Mouse (Mus musculus) intestine, postnatal 0 days (tissue): Measurements from ENCODE around the gene Kctd18. TPM values are rescaled to one million over a fixed set of nuclear protein-coding genes. Genes with fewer than 3 reads are reported as not detected.

Experiments
- ATAC-seq: fragments of 200-750 bp; cut with Nextera tagmentation; 2 replicates; pipeline ENCODE4 v1.8.0; 2017; ENCODE audit warnings: mild to moderate bottlenecking, moderate TSS enrichment, moderate library complexity
- H3K27ac ChIP-seq: fragments of 300-500 bp; sonication (generic); 2 replicates; pipeline ENCODE4 v1.5.1; 2014; ENCODE audit warnings: mild to moderate bottlenecking, low read depth, low read length, moderate library complexity
- H3K27me3 ChIP-seq: fragments of 300-500 bp; sonication (generic); replicated peaks from 2 replicates; pipeline ENCODE4 v1.6.1; 2014; ENCODE audit warnings: low read length, mixed read lengths; ENCODE audit not compliant: control insufficient read depth, insufficient read depth
- H3K36me3 ChIP-seq: fragments of 300-500 bp; sonication (generic); 2 replicates; pipeline ENCODE4 v1.6.1; 2014; ENCODE audit warnings: mild to moderate bottlenecking, moderate library complexity; ENCODE audit not compliant: control insufficient read depth, insufficient read depth
- H3K4me1 ChIP-seq: fragments of 300-500 bp; sonication (generic); replicated peaks from 2 replicates; pipeline ENCODE4 v1.6.1; 2014; ENCODE audit warnings: antibody characterized with exemption, low read length, mixed read lengths; ENCODE audit not compliant: control insufficient read depth, insufficient read depth
- H3K4me2 ChIP-seq: fragments of 300-500 bp; sonication (generic); replicated peaks from 2 replicates; pipeline ENCODE4 v1.6.1; 2014; ENCODE audit warnings: low read depth, mild to moderate bottlenecking, moderate library complexity
- H3K4me3 ChIP-seq: fragments of 300-500 bp; sonication (generic); 2 replicates; pipeline ENCODE4 v1.5.1; 2014; ENCODE audit warnings: low read depth, low read length
- H3K9ac ChIP-seq: fragments of 300-500 bp; sonication (generic); 2 replicates; pipeline ENCODE4 v1.6.1; 2014; ENCODE audit warnings: mild to moderate bottlenecking, low read depth, low read length
- H3K9me3 ChIP-seq: fragments of 300-500 bp; sonication (generic); 2 replicates; pipeline ENCODE4 v1.6.1; 2016; ENCODE audit warnings: mixed run types; ENCODE audit not compliant: control insufficient read depth
- CTCF ChIP-seq: sonication (generic); IDR thresholded peaks from 2 replicates; pipeline ENCODE4 v1.5.1; 2016; ENCODE audit warnings: low read depth, mild to moderate bottlenecking, control low read depth, antibody characterized with exemption, moderate library complexity
- WGBS: fragments of 180-500 bp; shearing (Covaris S2); extraction: QIAGEN DNeasy Blood & Tissue Kit; methylation state at CpG from one replicate; pipeline ENCODE4 v1.1.7; 2014; 5-methylcytosine and 5-hydroxymethylcytosine counted together
- polyA plus RNA-seq: library from polyadenylated mRNA; unstranded; fragments of >200 nt; fragmentation: Nextera tagmentation; extraction: Ambion mirVana; gene quantifications from 2 replicates; pipeline ENCODE4 v1.2.1, GENCODE M21; 2015

Gene Kctd18
- polyA plus RNA-seq, 1 experiment from 2014 or later: 6.5 TPM

DNA sequence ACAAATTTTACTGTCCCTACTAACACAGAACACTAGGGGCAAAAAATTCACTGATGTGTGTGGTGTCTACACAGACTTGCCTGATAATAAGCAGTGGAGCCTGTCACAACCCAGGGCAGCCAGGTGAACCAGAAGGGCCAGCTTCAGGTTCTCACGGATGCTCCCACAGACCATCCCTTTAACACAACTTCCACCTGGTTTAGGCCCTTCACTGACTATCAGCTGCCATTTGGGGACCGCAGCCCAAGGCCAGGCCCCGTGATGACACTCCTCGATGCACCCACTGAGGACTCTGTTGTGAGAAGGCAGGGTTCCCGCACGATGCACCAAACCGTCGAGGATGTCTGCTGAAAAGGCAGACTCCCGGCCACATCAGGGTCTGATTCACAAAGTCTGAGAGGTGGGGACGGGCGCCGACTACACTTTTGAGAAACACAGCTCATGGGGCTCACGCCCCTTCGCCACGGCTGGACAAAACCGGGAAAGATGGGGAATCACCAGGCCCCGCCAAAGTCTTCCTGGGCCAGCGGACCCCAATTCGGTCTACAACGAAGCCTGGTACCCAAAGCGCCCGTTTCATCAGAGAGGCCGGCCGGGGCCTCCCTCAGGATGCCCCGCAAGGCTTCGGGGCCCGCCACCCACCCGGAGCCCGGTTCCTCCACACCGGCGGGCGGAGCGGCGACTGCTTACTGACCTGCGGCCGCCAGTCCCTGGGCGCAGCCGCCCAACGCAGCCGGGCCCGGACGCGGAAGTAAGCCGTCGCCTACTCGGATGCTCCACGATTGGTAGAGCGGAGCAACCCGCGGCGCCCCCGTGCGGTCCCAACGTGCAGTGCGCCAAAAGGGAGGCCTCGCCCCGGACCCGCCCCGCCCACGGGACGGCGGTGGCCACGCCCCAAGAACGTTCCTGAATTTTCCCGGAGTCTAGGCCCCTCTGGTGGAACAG lies 49.2 kb downstream of the Kctd18 start:
- ATAC-seq: peak; percentile 98
- peak overlapping the region; percentile 80 for H3K4me2 ChIP-seq
- H3K9me3 ChIP-seq: no peaks in the 10 kb centered on the region
- TF ChIP-seq CTCF: peak; percentile 95
- WGBS: under 1% methylated on average over 65 of the region's 65 CpGs
- H3K27me3 ChIP-seq: no peaks in the 10 kb centered on the region
- no peaks in the 10 kb centered on the region for H3K4me1 ChIP-seq
- peak overlapping the region; percentile 74 for H3K27ac ChIP-seq
- H3K36me3 ChIP-seq: peaks cover 8% of the 10 kb centered on the region; the same call in 1 of the 2 replicates
- H3K4me3 ChIP-seq: peak overlapping the region; percentile 87
- peak overlapping the region; percentile 88 for H3K9ac ChIP-seq

DNA sequence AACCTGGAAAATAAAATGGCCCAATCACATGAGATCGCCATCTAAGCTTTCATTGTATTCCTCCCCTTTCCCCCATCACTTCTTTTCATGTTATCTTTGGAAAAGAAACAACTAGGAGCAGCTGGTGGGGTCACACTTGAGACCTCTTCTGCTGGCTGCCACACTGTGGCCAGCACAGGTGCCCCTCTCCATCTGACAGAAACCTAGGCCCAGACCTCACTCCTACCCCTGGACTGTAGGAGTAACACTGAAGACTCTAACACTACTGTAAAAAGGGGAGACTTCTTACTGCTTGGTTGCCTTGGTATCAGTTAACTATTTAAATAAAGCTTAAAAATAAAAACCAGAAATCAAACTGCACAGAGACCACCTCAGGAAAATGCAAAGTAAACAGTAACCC lies 63.0 kb downstream of the Kctd18 start:
- no peak for TF ChIP-seq CTCF
- H3K4me3 ChIP-seq: no peak overlapping the region
- H3K27me3 ChIP-seq: no peaks in the 10 kb centered on the region
- no peak for ATAC-seq
- H3K27ac ChIP-seq: no peak overlapping the region
- H3K9ac ChIP-seq: no peak overlapping the region
- 100% methylated on average over 1 of the region's 1 CpGs for WGBS
- H3K4me1 ChIP-seq: no peaks in the 10 kb centered on the region
- H3K36me3 ChIP-seq: peaks cover 39% of the 10 kb centered on the region
- no peak overlapping the region for H3K4me2 ChIP-seq
- H3K9me3 ChIP-seq: no peaks in the 10 kb centered on the region

DNA sequence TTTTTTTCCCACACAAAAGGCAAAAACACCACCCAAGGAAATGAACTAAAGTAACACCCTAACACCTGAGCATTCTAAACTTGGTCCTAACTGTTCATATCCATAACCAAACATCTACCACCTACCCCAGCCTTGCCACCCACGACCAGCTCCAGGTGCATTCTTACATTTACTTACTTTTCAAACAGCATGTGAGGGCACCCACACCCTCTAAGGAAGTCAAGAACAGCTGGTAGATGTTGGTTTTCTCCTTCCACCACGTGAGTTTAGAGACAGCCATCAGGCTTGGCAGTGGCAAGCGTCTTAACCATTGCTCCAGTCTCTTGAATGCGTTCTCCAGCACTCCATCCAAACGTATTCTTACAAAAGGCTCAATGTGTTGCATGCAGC lies 64.4 kb downstream of the Kctd18 start:
- H3K36me3 ChIP-seq: peaks cover 39% of the 10 kb centered on the region
- no peaks in the 10 kb centered on the region for H3K4me1 ChIP-seq
- no peak overlapping the region for H3K9ac ChIP-seq
- no peaks in the 10 kb centered on the region for H3K27me3 ChIP-seq
- 88% methylated on average over 5 of the region's 5 CpGs for WGBS
- no peak for ATAC-seq
- no peak overlapping the region for H3K27ac ChIP-seq
- H3K4me3 ChIP-seq: no peak overlapping the region
- no peak for TF ChIP-seq CTCF
- H3K9me3 ChIP-seq: no peaks in the 10 kb centered on the region
- no peak overlapping the region for H3K4me2 ChIP-seq

DNA sequence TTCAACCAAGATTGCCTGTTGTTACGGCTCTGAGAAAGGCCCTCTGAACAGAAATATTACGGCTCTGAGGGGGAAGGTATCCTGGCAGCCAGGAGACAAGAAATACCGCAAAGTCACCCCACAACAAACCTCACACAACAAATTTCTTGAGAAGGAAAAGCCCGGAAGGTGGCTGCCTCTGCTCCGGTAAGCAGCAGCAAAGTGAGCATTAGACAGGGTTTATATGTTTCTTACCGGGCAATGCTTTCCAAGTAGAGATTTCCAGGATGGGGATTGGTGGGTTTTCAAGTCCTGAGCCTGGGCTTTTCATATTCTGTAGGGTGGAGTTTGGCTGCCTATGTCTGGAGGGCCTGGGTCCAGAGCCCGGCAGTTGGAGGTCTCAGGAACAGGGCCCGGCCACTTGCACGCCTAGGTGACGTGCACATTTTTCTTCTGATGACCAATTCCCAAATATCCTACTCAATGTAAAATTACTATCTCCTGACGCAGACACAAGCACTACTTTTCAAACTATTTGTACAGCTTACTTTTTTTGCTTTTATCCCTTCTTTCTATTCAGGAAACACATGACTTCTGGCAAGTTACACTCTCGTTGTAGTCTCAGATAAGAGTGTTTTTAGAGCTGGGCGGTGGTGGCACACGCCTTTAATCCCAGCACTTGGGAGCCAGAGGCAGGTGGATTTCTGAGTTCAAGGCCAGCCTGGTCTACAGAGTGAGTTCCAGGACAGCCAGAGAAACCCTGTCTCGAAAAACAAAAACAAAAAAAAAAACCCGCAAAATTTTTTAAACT lies 65.0 kb downstream of the Kctd18 start:
- no peak overlapping the region for H3K4me3 ChIP-seq
- no peaks in the 10 kb centered on the region for H3K27me3 ChIP-seq
- 85% methylated on average over 16 of the region's 16 CpGs for WGBS
- H3K9me3 ChIP-seq: no peaks in the 10 kb centered on the region
- peaks cover 39% of the 10 kb centered on the region for H3K36me3 ChIP-seq
- H3K9ac ChIP-seq: no peak overlapping the region
- H3K4me2 ChIP-seq: no peak overlapping the region
- no peak overlapping the region for H3K27ac ChIP-seq
- ATAC-seq: no peak
- TF ChIP-seq CTCF: no peak
- H3K4me1 ChIP-seq: no peaks in the 10 kb centered on the region

DNA sequence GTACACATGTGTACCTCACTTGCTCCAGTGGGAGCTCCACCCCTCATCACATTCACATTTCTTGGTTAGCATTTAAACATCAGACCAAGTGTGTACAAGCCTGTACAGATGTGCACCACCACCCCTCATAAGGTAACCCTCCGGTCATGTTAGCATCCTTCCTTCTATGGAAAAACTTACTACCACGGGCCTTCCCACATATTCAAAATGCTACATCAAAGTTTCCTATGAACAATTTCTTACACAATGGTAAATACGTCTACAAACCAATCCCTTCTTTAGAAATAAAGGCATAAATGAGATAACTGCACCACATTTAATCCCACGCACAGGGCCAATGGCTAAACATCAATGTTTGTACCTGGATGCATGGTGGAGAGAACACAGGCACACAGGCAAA lies 66.2 kb downstream of the Kctd18 start:
- TF ChIP-seq CTCF: no peak
- Histone ChIP-seq H3K4me3 (no peak overlapping the region), H3K4me2 (no peak overlapping the region), H3K27me3 (no peaks in the 10 kb centered on the region), H3K27ac (no peak overlapping the region), H3K9me3 (no peaks in the 10 kb centered on the region), H3K4me1 (no peaks in the 10 kb centered on the region), H3K9ac (no peak overlapping the region), H3K36me3 (peaks cover 38% of the 10 kb centered on the region)
- 94% methylated on average over 4 of the region's 4 CpGs for WGBS
- no peak for ATAC-seq

- no peaks in the 10 kb centered on the region for H3K27me3 ChIP-seq
- H3K9me3 ChIP-seq: no peaks in the 10 kb centered on the region
- no peak overlapping the region for H3K27ac ChIP-seq
- no peak for ATAC-seq
- H3K4me3 ChIP-seq: no peak overlapping the region
- H3K36me3 ChIP-seq: peaks cover 28% of the 10 kb centered on the region
- TF ChIP-seq CTCF: no peak
- no peak overlapping the region for H3K9ac ChIP-seq
- no peak overlapping the region for H3K4me2 ChIP-seq
- WGBS: 85% methylated on average over 5 of the region's 5 CpGs
- H3K4me1 ChIP-seq: no peaks in the 10 kb centered on the region
Observed at GRCm38 (mm10) chr1:57949716-57950115, 69.0 kb downstream of the Kctd18 start.
